Mouse (Mus musculus): ENCODE data around the gene Amacr.
A peak's percentile ranks its signal among the peaks of the same experiment; 100 is the strongest.

DNA sequence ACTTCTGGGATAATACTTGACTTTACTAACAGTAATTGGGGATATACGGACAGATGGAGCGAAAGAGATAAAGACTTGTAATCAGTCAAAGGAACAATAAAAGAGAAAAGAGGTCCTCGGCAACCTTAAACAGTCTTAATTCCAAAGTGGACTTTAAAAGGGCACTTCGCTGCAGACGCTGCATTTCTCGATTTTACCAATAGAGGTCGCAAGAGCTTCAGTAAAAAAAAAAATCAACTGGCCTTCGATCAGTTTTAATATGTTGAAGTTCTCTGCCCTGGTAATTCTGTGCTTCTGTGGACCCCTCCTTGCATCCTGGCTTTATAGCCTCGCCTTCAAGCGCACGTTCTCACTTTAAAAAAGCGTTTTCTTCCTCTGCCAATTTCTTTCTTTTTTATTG lies 56.9 kb downstream of the Amacr start:
- peak; percentile 48; the same call in 1 of the 2 replicates for TF ChIP-seq CTCF (IDR thresholded peaks at IDR 0.05; ENCODE audit: low read depth, low read length)
- TF ChIP-seq GATA1 (IDR thresholded peaks at IDR 0.05; ENCODE audit: borderline replicate concordance, low read length) = no peak
- TF ChIP-seq POLR2AphosphoS5 (IDR thresholded peaks at IDR 0.05; ENCODE audit: insufficient replicate concordance, low read depth, low read length) = no peak
- TF ChIP-seq TAL1 (conservative IDR thresholded peaks at IDR 0.05; ENCODE audit: low read depth, low read length) = no peak

All from G1E (cell line).